Mouse (Mus musculus): ENCODE data around the gene Cul3.

- TF ChIP-seq CTCF (IDR thresholded peaks at IDR 0.05; ENCODE audit: extremely low read depth, insufficient read length, insufficient replicate concordance, low read depth, low read length) (no peak), POLR2A (IDR thresholded peaks at IDR 0.05; ENCODE audit: low read depth, low read length) (no peak)
Measured at GRCm38 (mm10) chr1:80335726-80336368, 4.4 kb downstream of the Cul3 start.
